Mouse (Mus musculus) ES-E14 (cell line): ENCODE data around the gene Aaed1. TPM values are rescaled to one million over a fixed set of nuclear protein-coding genes. Genes with fewer than 3 reads are reported as not detected.

Source experiments
- DNase-seq: peaks from one replicate; pipeline ENCODE4 v3.0.0-alpha.2; 2013; ENCODE audit warnings: low read depth, low spot score
- H3K27ac ChIP-seq: 2 replicates; pipeline ENCODE4 v1.5.1; 2012; ENCODE audit warnings: low read depth, mild to moderate bottlenecking, low read length, moderate library complexity, mixed read lengths; ENCODE audit not compliant: poor library complexity, insufficient read depth, severe bottlenecking
- H3K36me3 ChIP-seq: 2 replicates; pipeline ENCODE4 v1.6.1; 2012; ENCODE audit warnings: mild to moderate bottlenecking, low read length, moderate library complexity, mixed read lengths; ENCODE audit not compliant: control insufficient read depth, poor library complexity, insufficient read depth, severe bottlenecking
- H3K4me1 ChIP-seq, 2 experiments: fragments of 150-350 bp in 1 of 2; sonication (generic) in 1 of 2; 2 replicates each; pipeline ENCODE4 v1.6.1; 2012; ENCODE audit warnings: low read length in 2 of 2, mild to moderate bottlenecking in 1 of 2, mixed read lengths in 1 of 2; ENCODE audit not compliant: control insufficient read depth in 2 of 2, insufficient read depth in 2 of 2, poor library complexity in 1 of 2
- H3K4me3 ChIP-seq, 2 experiments: fragments of 150-350 bp in 1 of 2; sonication (generic) in 1 of 2; 2 replicates each; pipeline ENCODE4 v1.5.1; 2012; ENCODE audit warnings: low read length in 2 of 2, low read depth in 1 of 2, mild to moderate bottlenecking in 1 of 2, mixed read lengths in 1 of 2; ENCODE audit not compliant: insufficient read depth in 1 of 2, poor library complexity in 1 of 2, severe bottlenecking in 1 of 2
- H3K9ac ChIP-seq: 2 replicates; pipeline ENCODE4 v1.6.1; 2012; ENCODE audit warnings: low read depth, mild to moderate bottlenecking, low read length, mixed read lengths; ENCODE audit not compliant: poor library complexity, insufficient read depth, severe bottlenecking
- H3K9me3 ChIP-seq: fragments of 150-350 bp; sonication (generic); 2 replicates; pipeline ENCODE4 v1.6.1; 2012; ENCODE audit warnings: low read depth, mild to moderate bottlenecking, low read length; ENCODE audit not compliant: control insufficient read depth, insufficient read depth
- CHD2 ChIP-seq: IDR thresholded peaks from 2 replicates; pipeline ENCODE4 v1.6.1; 2014; ENCODE audit warnings: mild to moderate bottlenecking, low read depth, low read length, inconsistent platforms
- HCFC1 ChIP-seq: IDR thresholded peaks from 2 replicates; pipeline ENCODE4 v1.6.1; 2012; ENCODE audit warnings: low read length, inconsistent platforms, borderline replicate concordance; ENCODE audit not compliant: insufficient read depth
- MAFK ChIP-seq: IDR thresholded peaks from 2 replicates; pipeline ENCODE4 v1.6.1; 2014; ENCODE audit warnings: mild to moderate bottlenecking, low read depth, low read length, inconsistent platforms; ENCODE audit not compliant: insufficient read depth
- ZC3H11A ChIP-seq: IDR thresholded peaks from 2 replicates; pipeline ENCODE4 v1.6.1; 2012; ENCODE audit warnings: low read depth, mild to moderate bottlenecking, inconsistent platforms, low read length, borderline replicate concordance
- ZNF384 ChIP-seq: IDR thresholded peaks from 2 replicates; pipeline ENCODE4 v1.6.1; 2012; ENCODE audit warnings: low read depth, low read length, inconsistent platforms
- in situ Hi-C, 2 experiments: fragments of 600-800 bp; cut with MboI; formaldehyde crosslinking; loops; one replicate each; pipeline ENCODE4 v1.15.1; 2025; ENCODE audit warnings: low sequenced_read_pairs in 2 of 2, inconsistent platforms in 1 of 2; ENCODE audit not compliant: unreplicated experiment in 2 of 2
- total RNA-seq: library from RNA; depleted of rRNA; stranded (reverse); fragments of 300-350 nt; gene quantifications from 2 replicates; pipeline ENCODE4 v1.2.3, GENCODE M21; 2012; rRNA removed

Aaed1 gene
- total RNA-seq, 1 experiment: 7.1 TPM

DNA sequence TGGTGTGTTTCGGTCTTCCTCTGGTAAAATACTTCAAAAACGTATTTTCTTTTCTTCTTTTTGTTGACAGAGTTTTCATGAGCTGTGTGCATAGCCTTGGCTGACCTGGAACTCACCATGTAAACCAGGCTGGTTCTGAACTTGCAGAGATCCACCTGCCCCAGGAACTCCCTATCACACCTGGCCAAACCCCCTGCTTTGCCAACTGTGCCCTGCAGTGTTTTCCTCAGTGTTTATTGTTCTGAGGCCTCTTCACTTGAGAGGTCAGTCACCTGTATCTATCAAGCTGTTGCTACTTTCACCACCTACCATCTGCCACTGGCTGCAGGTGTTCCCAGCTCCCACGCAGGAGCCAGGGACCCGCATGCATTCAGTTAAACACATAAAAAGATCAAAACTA, 85.8 kb downstream of the Aaed1 start:
- no peak overlapping the region for H3K9ac ChIP-seq
- no peaks in the 10 kb centered on the region for H3K4me1 ChIP-seq
- in situ Hi-C loops: no loop called here
- no peaks in the 10 kb centered on the region for H3K36me3 ChIP-seq
- no peaks in the 10 kb centered on the region for H3K9me3 ChIP-seq
- no peak for DNase-seq
- TF ChIP-seq CHD2: no peak
- no peak for TF ChIP-seq ZC3H11A
- TF ChIP-seq HCFC1: no peak
- no peak for TF ChIP-seq ZNF384
- no peak for TF ChIP-seq MAFK
- no peak overlapping the region for H3K4me3 ChIP-seq
- H3K27ac ChIP-seq: no peak overlapping the region

DNA sequence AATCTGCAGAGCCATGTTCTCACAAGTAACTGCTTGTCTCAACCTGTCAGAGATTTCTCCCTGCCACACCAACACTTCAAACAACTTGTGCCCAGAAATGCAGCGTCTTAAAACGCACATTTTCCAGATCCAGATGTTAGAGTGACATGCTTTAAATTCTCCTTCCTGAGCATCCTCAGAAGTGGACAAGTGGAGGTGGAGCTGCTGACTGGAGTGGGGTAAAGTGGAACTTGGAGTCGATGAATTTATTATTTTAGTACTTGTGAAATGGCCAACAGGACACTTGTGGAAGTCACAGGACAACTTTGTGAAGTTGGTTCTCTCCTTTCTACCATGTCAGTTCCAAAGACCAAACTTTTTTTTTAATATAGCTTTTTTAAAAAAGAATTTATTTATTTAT, 86.8 kb downstream of the Aaed1 start:
- no peak overlapping the region for H3K27ac ChIP-seq
- H3K36me3 ChIP-seq: no peaks in the 10 kb centered on the region
- in situ Hi-C loops: no loop called here
- TF ChIP-seq CHD2 (no peak), HCFC1 (no peak), MAFK (no peak), ZNF384 (no peak), ZC3H11A (no peak)
- H3K9me3 ChIP-seq: no peaks in the 10 kb centered on the region
- no peak overlapping the region for H3K4me3 ChIP-seq
- no peak overlapping the region for H3K9ac ChIP-seq
- no peak for DNase-seq
- H3K4me1 ChIP-seq: no peaks in the 10 kb centered on the region

Other genes with a start within 250 kb of the Aaed1 start
- 0.36 TPM in 1 of 2 replicates, not detected in the other for gene Hsd17b3, start 223.5 kb downstream of the Aaed1 start, total RNA-seq
- gene Slc35d2, start 183.3 kb downstream of the Aaed1 start, total RNA-seq: 7.1 and 9.4 TPM in 2 replicates
- gene Zfp367, start 159.5 kb downstream of the Aaed1 start, total RNA-seq: 18.0 and 24.8 TPM in 2 replicates
- 4.3 and 5.3 TPM in 2 replicates for gene Habp4, start 150.9 kb downstream of the Aaed1 start, total RNA-seq
- 12.3 and 12.8 TPM in 2 replicates for gene Cdc14b, start 37.4 kb downstream of the Aaed1 start, total RNA-seq
- 322 and 326 TPM in 2 replicates for gene Ctsl, start 58.2 kb upstream of the Aaed1 start, total RNA-seq
- gene Cdk20, start 119.6 kb upstream of the Aaed1 start, total RNA-seq: 6.0 and 6.1 TPM in 2 replicates
- gene Fam240b, start 185.1 kb upstream of the Aaed1 start, total RNA-seq: not detected in 2 replicates